Mouse (Mus musculus): ENCODE results near the gene Nt5m. TPM values are rescaled to one million over a fixed set of nuclear protein-coding genes. Genes with fewer than 3 reads are reported as not detected.

Nt5m gene
- polyA plus RNA-seq, 1 experiment from 2014 or later = 45.9 TPM

- Histone ChIP-seq H3K4me3 (no peak overlapping the region), H3K9me3 (no peaks in the 10 kb centered on the region), H3K9ac (no peak overlapping the region), H3K4me2 (no peak overlapping the region), H3K27me3 (no peaks in the 10 kb centered on the region), H3K27ac (no peak overlapping the region), H3K36me3 (no peaks in the 10 kb centered on the region), H3K4me1 (peaks cover 14% of the 10 kb centered on the region)
- 66% methylated on average over 6 of the region's 6 CpGs for WGBS
- ATAC-seq (ENCODE audit: insufficient number of reproducible peaks, insufficient read depth, low FRiP score, low TSS enrichment, low read depth) = no peak
These were observed 52.6 kb downstream of the Nt5m start for GRCm38 (mm10) chr11:59891854-59892253.

DNA sequence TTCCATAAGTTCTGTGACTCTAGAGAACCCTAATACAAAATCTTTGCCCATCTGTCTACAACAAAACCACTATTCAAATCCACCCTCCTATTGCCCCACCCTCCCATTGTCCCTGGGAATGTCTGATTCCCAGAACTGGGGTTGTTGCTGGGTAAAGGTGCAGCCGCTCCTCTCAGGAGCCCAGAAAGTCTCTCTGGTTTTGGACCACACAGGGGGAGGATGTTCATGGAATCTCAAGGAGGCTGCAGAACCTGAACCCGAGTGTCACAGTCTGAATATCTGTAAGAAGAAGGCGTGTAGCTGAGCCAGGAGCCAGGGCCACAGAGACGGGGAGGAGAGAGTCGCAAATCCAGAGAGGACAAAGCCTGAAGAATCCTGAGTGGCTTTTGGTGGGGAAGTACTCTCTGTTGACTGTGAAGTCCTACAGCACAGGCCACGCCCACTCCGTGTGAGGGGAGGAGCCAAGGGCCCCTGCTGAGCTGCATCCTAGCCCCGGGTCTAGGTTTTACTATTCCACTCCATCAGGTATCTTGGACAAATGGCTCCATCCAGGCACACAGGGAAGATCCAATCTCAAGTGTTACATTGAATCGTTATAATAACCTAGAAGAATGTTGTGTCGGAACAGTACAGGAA, 54.0 kb downstream of the Nt5m start:
- Histone ChIP-seq H3K4me2 (no peak overlapping the region), H3K9me3 (no peaks in the 10 kb centered on the region), H3K27me3 (no peaks in the 10 kb centered on the region), H3K9ac (no peak overlapping the region), H3K36me3 (no peaks in the 10 kb centered on the region), H3K4me3 (no peak overlapping the region), H3K27ac (no peak overlapping the region), H3K4me1 (peaks cover 14% of the 10 kb centered on the region)
- WGBS = 67% methylated on average over 10 of the region's 10 CpGs
- no peak for ATAC-seq (ENCODE audit: insufficient number of reproducible peaks, insufficient read depth, low FRiP score, low TSS enrichment, low read depth)

- Histone ChIP-seq H3K4me1 (peaks cover 17% of the 10 kb centered on the region), H3K36me3 (no peaks in the 10 kb centered on the region), H3K9me3 (no peaks in the 10 kb centered on the region), H3K27ac (no peak overlapping the region), H3K4me2 (no peak overlapping the region), H3K4me3 (no peak overlapping the region), H3K9ac (no peak overlapping the region; the same call in 1 of the 2 replicates), H3K27me3 (no peaks in the 10 kb centered on the region)
- 66% methylated on average over 6 of the region's 6 CpGs for WGBS
- no peak for ATAC-seq (ENCODE audit: insufficient number of reproducible peaks, insufficient read depth, low FRiP score, low TSS enrichment, low read depth)
These were observed 55.7 kb downstream of the Nt5m start for GRCm38 (mm10) chr11:59894916-59895315.

GRCm38 (mm10) chr11:59895316-59895715, 56.1 kb downstream of the Nt5m start:
- Histone ChIP-seq H3K4me3 (no peak overlapping the region), H3K9ac (no peak overlapping the region; the same call in 1 of the 2 replicates), H3K4me2 (no peak overlapping the region), H3K27ac (0 out of 2 replicates have a peak overlapping the region, but pooled peaks have one; percentile 23), H3K9me3 (no peaks in the 10 kb centered on the region), H3K36me3 (no peaks in the 10 kb centered on the region), H3K27me3 (no peaks in the 10 kb centered on the region), H3K4me1 (peaks cover 17% of the 10 kb centered on the region)
- 34% methylated on average over 8 of the region's 8 CpGs for WGBS
- ATAC-seq (ENCODE audit: insufficient number of reproducible peaks, insufficient read depth, low FRiP score, low TSS enrichment, low read depth) = no peak

GRCm38 (mm10) chr11:59897981-59898599, 58.8 kb downstream of the Nt5m start:
- H3K4me1 ChIP-seq = peaks cover 17% of the 10 kb centered on the region
- no peak overlapping the region for H3K4me3 ChIP-seq
- 76% methylated on average over 11 of the region's 11 CpGs for WGBS
- H3K27me3 ChIP-seq = no peaks in the 10 kb centered on the region
- H3K36me3 ChIP-seq = no peaks in the 10 kb centered on the region
- no peak for ATAC-seq (ENCODE audit: insufficient number of reproducible peaks, insufficient read depth, low FRiP score, low TSS enrichment, low read depth)
- H3K4me2 ChIP-seq = no peak overlapping the region
- no peak overlapping the region for H3K9ac ChIP-seq
- no peaks in the 10 kb centered on the region for H3K9me3 ChIP-seq
- H3K27ac ChIP-seq = no peak overlapping the region

DNA sequence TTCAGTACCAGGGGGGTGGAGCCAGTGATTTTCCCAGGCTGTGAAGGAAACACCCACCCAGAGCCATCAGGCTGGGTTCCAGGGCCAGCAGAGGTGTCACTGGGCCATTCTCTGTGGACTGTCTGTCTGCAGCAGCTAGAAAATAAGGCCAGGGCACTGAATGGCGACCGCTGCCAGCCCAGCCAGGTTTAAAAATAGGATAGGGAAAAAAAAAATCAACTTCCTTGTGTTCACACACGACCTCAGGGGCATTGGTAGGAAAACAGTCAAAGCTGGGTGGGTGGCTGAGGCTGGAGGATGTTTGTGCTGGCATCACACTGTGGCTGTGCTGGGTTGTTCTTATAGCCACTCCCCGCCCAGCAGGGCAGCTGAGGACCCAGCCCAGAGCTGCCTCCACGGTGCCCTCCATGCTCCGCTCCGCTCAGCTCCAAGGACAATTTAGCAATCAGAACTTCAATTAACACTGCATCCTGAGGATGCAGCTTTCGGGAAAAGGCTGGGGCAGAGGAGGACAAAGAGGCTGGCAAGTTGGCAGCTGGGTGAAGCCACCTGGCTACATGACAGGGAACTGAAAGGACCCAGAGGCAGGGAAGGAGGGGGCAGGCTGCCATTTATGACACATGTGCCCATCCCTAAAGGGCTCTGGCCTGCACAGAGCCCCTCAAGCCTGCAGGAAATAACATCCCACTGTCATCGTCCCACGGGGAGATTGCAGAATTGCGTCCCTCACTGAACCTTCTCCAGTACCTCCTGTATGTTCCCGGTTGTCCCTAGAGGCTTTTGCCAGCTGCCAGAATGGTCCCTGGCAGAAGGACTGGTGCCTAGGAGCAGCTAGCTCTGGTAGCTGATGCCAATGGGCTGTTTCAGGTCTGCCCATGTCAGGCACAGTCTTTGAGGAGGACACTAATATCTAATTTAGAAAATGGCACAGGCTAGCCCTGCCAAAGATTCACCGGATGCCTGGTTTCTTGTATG, 60.8 kb downstream of the Nt5m start:
- Histone ChIP-seq H3K4me3 (no peak overlapping the region), H3K4me1 (peaks cover 13% of the 10 kb centered on the region), H3K9ac (no peak overlapping the region), H3K27ac (no peak overlapping the region), H3K36me3 (no peaks in the 10 kb centered on the region), H3K27me3 (no peaks in the 10 kb centered on the region), H3K4me2 (no peak overlapping the region), H3K9me3 (no peaks in the 10 kb centered on the region)
- no peak for ATAC-seq (ENCODE audit: insufficient number of reproducible peaks, insufficient read depth, low FRiP score, low TSS enrichment, low read depth)
- WGBS = 54% methylated on average over 13 of the region's 13 CpGs

DNA sequence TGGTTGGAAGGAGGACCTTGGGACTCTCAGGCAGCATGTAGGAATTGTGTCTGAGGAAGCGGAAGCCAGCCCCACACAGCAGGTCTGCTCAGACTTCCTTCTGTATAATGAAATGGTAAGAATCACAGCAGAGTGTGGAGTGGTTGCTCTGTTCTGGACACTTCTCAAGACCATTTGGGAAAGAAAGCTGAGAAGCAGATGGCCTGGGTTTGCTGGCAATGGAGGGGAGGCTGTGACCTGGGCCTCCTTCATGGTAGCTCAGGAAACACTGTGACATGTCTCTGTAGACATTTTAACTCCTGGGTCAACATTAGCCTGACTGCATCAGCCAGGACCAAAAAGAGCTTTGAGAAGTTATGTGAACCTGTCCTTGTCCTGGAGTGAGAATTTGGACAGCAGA, 61.7 kb downstream of the Nt5m start:
- Histone ChIP-seq H3K9ac (no peak overlapping the region), H3K4me2 (no peak overlapping the region), H3K27ac (no peak overlapping the region), H3K36me3 (no peaks in the 10 kb centered on the region), H3K27me3 (no peaks in the 10 kb centered on the region), H3K4me1 (peaks cover 3% of the 10 kb centered on the region), H3K9me3 (no peaks in the 10 kb centered on the region), H3K4me3 (no peak overlapping the region)
- 88% methylated on average over 1 of the region's 1 CpGs for WGBS
- no peak for ATAC-seq (ENCODE audit: insufficient number of reproducible peaks, insufficient read depth, low FRiP score, low TSS enrichment, low read depth)

DNA sequence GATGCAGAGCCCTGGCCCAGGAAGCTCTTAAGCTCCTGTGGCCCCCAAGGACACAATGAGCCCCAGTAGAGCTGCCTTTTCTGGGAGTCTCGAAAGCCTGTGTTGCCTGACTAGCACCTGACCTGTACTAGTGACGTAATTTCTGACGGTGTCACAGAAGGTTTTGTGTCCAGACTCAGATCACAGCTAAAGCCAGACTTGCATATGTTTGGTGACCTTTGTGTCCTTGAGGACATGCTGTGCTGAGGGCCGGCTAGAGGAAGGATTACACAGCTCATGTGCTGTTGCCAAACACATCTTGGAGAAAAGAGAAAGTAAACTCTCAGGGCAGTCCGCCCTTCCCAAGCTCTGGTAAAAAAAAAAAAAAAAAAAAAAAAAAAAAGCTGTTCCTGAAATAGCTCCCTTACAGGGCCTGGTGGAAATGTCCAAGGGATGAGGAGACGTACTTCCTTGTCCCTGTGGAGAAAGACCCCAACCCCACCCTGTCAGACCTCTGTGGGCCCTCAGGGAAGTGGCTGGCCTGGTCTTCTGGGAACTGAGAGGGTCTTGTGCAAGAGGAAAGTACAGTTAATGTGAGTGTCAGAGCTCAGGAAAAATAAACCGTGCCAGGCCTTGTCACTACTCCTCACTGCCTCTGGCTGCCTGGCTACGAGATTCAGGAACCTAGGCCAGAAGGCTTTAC, 62.9 kb downstream of the Nt5m start:
- no peaks in the 10 kb centered on the region for H3K27me3 ChIP-seq
- H3K4me3 ChIP-seq = no peak overlapping the region
- WGBS = 57% methylated on average over 8 of the region's 8 CpGs
- H3K9me3 ChIP-seq = no peaks in the 10 kb centered on the region
- H3K4me1 ChIP-seq = peaks cover 3% of the 10 kb centered on the region; the same call in 1 of the 2 replicates
- ATAC-seq (ENCODE audit: insufficient number of reproducible peaks, insufficient read depth, low FRiP score, low TSS enrichment, low read depth) = no peak
- H3K27ac ChIP-seq = peak overlapping the region; percentile 19; the same call in 1 of the 2 replicates
- no peak overlapping the region for H3K9ac ChIP-seq
- H3K36me3 ChIP-seq = no peaks in the 10 kb centered on the region
- H3K4me2 ChIP-seq = no peak overlapping the region

DNA sequence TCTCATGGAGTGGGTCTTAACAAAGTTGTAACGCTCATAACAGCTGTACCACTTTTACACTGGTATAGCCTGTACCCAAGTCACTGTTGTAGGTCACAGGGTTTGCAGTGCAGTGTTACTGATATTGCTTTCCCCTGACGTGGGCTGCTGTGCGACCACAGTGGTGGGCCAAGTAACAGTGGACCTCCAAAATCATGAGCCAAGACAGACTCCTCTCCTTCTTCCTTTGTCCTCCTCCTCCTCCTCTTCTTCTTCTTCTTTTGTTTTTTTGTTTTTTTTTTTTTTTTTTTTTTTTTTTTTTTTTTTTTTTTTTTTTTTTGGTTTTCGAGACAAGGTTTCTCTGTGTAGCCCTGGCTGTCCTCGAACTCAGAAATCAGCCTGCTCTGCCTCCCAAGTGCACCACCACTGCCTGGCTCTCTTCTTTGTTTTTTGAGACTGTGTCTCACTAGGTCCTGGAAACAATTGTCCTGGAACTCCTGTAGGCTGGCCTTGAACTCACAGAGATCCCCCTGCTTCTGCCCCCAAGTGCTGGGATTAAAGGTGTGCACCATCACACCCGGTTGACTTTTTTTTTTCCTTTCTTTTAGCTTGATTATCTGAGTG, 67.4 kb downstream of the Nt5m start:
- 88% methylated on average over 6 of the region's 6 CpGs for WGBS
- no peak for ATAC-seq (ENCODE audit: insufficient number of reproducible peaks, insufficient read depth, low FRiP score, low TSS enrichment, low read depth)
- no peaks in the 10 kb centered on the region for H3K27me3 ChIP-seq

DNA sequence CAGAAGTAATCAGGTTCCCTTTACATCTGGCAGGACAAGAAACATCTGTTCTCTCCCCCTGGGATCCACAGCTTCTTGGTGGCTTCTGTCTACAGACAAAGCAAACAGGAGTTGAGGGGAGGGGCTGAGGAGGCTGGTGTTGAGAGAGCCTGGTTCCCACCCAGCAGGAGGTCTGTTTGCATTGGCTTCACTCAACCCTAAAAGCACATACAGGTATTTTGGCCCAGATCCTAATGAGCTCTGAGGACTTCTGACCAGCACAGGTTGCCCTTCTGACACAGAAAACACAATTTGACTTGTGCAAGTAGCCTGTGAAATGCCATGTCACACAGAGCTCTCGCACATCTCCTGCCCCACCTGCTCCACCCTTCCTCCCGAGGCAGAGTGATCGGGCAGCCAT, 69.2 kb downstream of the Nt5m start:
- Histone ChIP-seq H3K36me3 (no peaks in the 10 kb centered on the region), H3K9me3 (no peaks in the 10 kb centered on the region), H3K27me3 (no peaks in the 10 kb centered on the region), H3K4me1 (no peaks in the 10 kb centered on the region), H3K27ac (no peak overlapping the region), H3K4me3 (no peak overlapping the region), H3K9ac (no peak overlapping the region), H3K4me2 (no peak overlapping the region)
- no peak for ATAC-seq (ENCODE audit: insufficient number of reproducible peaks, insufficient read depth, low FRiP score, low TSS enrichment, low read depth)
- 77% methylated on average over 3 of the region's 3 CpGs for WGBS

More for the DNA sequence above, 67.4 kb downstream of the Nt5m start:
- H3K4me3 ChIP-seq = no peak overlapping the region
- no peak overlapping the region for H3K27ac ChIP-seq
- H3K4me2 ChIP-seq = no peak overlapping the region
- no peaks in the 10 kb centered on the region for H3K36me3 ChIP-seq
- H3K9me3 ChIP-seq = no peaks in the 10 kb centered on the region
- H3K9ac ChIP-seq = no peak overlapping the region
- H3K4me1 ChIP-seq = no peaks in the 10 kb centered on the region; the same call in 1 of the 2 replicates

- H3K9ac ChIP-seq = no peak overlapping the region
- no peak for ATAC-seq (ENCODE audit: insufficient number of reproducible peaks, insufficient read depth, low FRiP score, low TSS enrichment, low read depth)
- H3K9me3 ChIP-seq = no peaks in the 10 kb centered on the region
These were observed 71.3 kb downstream of the Nt5m start for GRCm38 (mm10) chr11:59910586-59910985.

More at GRCm38 (mm10) chr11:59910586-59910985, 71.3 kb downstream of the Nt5m start:
- Histone ChIP-seq H3K36me3 (no peaks in the 10 kb centered on the region), H3K4me2 (no peak overlapping the region), H3K27ac (no peak overlapping the region), H3K27me3 (peaks cover 3% of the 10 kb centered on the region; the same call in 1 of the 2 replicates), H3K4me3 (no peak overlapping the region), H3K4me1 (no peaks in the 10 kb centered on the region)
